8 mouse cellular contexts compared by ENCODE assay signal in the genomic region with DNA sequence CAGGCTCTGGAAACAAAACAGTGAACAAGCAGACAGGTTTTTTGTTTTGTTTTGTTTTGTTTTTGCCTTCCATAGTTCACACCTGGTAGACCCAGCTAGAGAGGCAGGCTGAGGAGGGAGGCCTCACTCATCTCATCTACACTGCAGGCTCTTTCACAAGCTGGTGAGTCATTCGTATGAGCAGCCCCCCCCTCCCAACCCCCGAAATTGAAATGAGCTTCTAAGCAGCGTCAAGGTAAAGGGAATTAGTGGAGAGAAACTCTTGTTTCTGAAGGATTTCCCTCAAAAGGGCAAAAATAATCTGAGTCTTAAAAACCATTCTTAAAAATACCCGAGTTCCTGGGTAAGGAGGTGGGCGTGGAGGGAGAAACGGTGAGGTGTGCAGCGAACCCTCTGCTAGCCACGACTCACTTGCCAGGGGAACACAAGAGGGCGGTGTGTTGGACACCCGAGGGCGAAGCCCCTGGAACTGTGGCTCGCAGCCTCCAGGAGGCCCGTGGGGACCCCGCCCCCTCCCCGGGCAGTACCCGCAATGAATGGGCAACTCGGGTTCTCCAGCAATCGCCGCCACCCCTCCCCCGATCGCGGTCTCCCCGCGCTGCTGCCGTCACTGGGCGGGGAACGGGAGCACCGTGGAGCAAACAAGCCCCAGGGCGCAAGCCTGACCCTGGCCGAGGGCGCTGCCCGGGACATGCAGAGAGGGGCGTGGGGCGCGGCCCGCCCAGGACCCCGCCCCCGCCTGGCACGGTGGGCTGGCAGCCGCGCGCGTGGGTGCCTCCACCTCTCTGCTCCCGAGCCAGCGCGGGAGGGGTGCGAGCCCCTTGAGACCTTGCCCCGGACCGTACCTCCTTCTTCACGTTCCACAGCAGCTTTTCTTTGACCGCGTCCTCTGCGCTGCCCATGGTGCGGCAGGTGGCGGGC. TPM values are rescaled to one million over a fixed set of nuclear protein-coding genes. Genes with fewer than 3 reads are reported as not detected.
A peak's percentile ranks its signal among the peaks of the same experiment; 100 is the strongest.
DNase-seq lines count a peak whose midpoint lies in the region; ATAC-seq and TF ChIP-seq lines count a peak whose summit lies in the region.

No protein-coding gene starts in this region.

- H3K4me2 ChIP-seq in intestine, embryonic 15.5 days (replicated peaks): peak overlapping the region; percentile 97

- H3K27ac ChIP-seq in cortical plate, adult 2 months (ENCODE audit: insufficient read depth, low read length): peak overlapping the region; percentile 96
- H3K27ac ChIP-seq in intestine, embryonic 15.5 days: peak overlapping the region; percentile 87
- H3K27ac ChIP-seq in midbrain, embryonic 10.5 days (replicated peaks): peak overlapping the region; percentile 91

- DNase-seq in adrenal gland, adult 18-20 months (ENCODE audit: low spot score in 2 of 2): peak; percentile 75 to 78
- DNase-seq in gastrocnemius, postnatal 10 days: peak; percentile 50
- peak; percentile 59 for DNase-seq in left cerebral cortex, postnatal 4 days
- DNase-seq in midbrain, embryonic 10.5 days (ENCODE audit: low spot score): peak; percentile 71
- peak; percentile 66 for DNase-seq in right cerebral cortex, postnatal 4 days
- peak; percentile 58 for DNase-seq in yolk sac, embryonic 10.5 days (ENCODE audit: low spot score)

- no peak for TF ChIP-seq POLR2A in cortical plate, adult 2 months (IDR thresholded peaks at IDR 0.05; ENCODE audit: extremely low read depth, insufficient read depth, low read length)

- H3K36me3 ChIP-seq in intestine, embryonic 15.5 days: peaks cover 10% of the 10 kb centered on the region; the same call in 1 of the 2 replicates
- H3K36me3 ChIP-seq in midbrain, embryonic 10.5 days: peaks cover 30% of the 10 kb centered on the region

- peak; percentile 73 for ATAC-seq in intestine, embryonic 15.5 days

- H3K4me1 ChIP-seq in cortical plate, adult 2 months (ENCODE audit: control insufficient read depth, insufficient read depth, low read length): peaks cover 3% of the 10 kb centered on the region; the same call in 1 of the 2 replicates
- H3K4me1 ChIP-seq in intestine, embryonic 15.5 days (replicated peaks): peaks cover 12% of the 10 kb centered on the region; the same call in 1 of the 2 replicates
- peaks cover 31% of the 10 kb centered on the region for H3K4me1 ChIP-seq in midbrain, embryonic 10.5 days

- peak overlapping the region; percentile 97 for H3K4me3 ChIP-seq in cortical plate, adult 2 months (ENCODE audit: insufficient read depth, low read length)
- peak overlapping the region; percentile 83 for H3K4me3 ChIP-seq in intestine, embryonic 15.5 days (replicated peaks)
- peak overlapping the region; percentile 85 for H3K4me3 ChIP-seq in midbrain, embryonic 10.5 days

- H3K9me3 ChIP-seq in intestine, embryonic 15.5 days: no peaks in the 10 kb centered on the region
- H3K9me3 ChIP-seq in midbrain, embryonic 10.5 days (replicated peaks): no peaks in the 10 kb centered on the region

- TF ChIP-seq CTCF in cortical plate, adult 2 months (IDR thresholded peaks at IDR 0.05; ENCODE audit: extremely low read depth, insufficient read depth, low read length): no peak

- 1% methylated on average over 52 of the region's 55 CpGs for WGBS in intestine, embryonic 15.5 days
- WGBS in midbrain, embryonic 10.5 days: under 1% methylated on average over 54 of the region's 55 CpGs

- intact Hi-C loops in left cerebral cortex, postnatal 4 days (cut with DNase I): no loop called here

- peak overlapping the region; percentile 73 for H3K9ac ChIP-seq in intestine, embryonic 15.5 days

- no peaks in the 10 kb centered on the region for H3K27me3 ChIP-seq in intestine, embryonic 15.5 days (replicated peaks)
- no peaks in the 10 kb centered on the region for H3K27me3 ChIP-seq in midbrain, embryonic 10.5 days (ENCODE audit: low read depth, poor library complexity, severe bottlenecking)

RNA-seq across cellular contexts. Expression of gene Sgsm2, which starts 0.6 kb away (rescaled TPM):
- total RNA-seq in adrenal gland, adult 18-20 months (2021): 10 to 100 TPM; 15.9 to 27.5 TPM
- 82.7 and 91.9 TPM in 2 replicates for polyA plus RNA-seq in cortical plate, adult 2 months (2012; rRNA removed)
- 1 to 10 TPM; 4.6 to 6.9 TPM for total RNA-seq in gastrocnemius, postnatal 10 days (2021)
- 5.1 TPM in 2 replicates for polyA plus RNA-seq in intestine, embryonic 15.5 days (2015; fragmentation: Nextera tagmentation; extraction: Ambion mirVana)
- total RNA-seq in left cerebral cortex, postnatal 4 days (2021): 10 to 100 TPM; 65.3 to 72.8 TPM
- 7.6 and 9.5 TPM in 2 replicates for polyA plus RNA-seq in midbrain, embryonic 10.5 days (2016; fragmentation: Nextera tagmentation; extraction: Ambion mirVana)

RNA-seq across cellular contexts. Expression of gene Tsr1, which starts 1.6 kb away (rescaled TPM):
- total RNA-seq in adrenal gland, adult 18-20 months (2021): 10 to 100 TPM; 46.8 to 57.1 TPM
- 18.1 and 19.0 TPM in 2 replicates for polyA plus RNA-seq in cortical plate, adult 2 months (2012; rRNA removed)
- total RNA-seq in gastrocnemius, postnatal 10 days (2021): 10 to 100 TPM; 25.7 to 26.1 TPM
- 49.6 and 53.5 TPM in 2 replicates for polyA plus RNA-seq in intestine, embryonic 15.5 days (2015; fragmentation: Nextera tagmentation; extraction: Ambion mirVana)
- total RNA-seq in left cerebral cortex, postnatal 4 days (2021): 10 to 100 TPM; 37.7 to 42.4 TPM
- polyA plus RNA-seq in midbrain, embryonic 10.5 days (2016; fragmentation: Nextera tagmentation; extraction: Ambion mirVana): 46.3 and 49.7 TPM in 2 replicates

RNA-seq across cellular contexts. Expression of gene Smg6, which starts 29.4 kb away (rescaled TPM):
- 10 to 100 TPM; 17.9 to 21.4 TPM for total RNA-seq in adrenal gland, adult 18-20 months (2021)
- 26.9 and 29.2 TPM in 2 replicates for polyA plus RNA-seq in cortical plate, adult 2 months (2012; rRNA removed)
- 10 to 100 TPM; 15.2 to 18.5 TPM for total RNA-seq in gastrocnemius, postnatal 10 days (2021)
- polyA plus RNA-seq in intestine, embryonic 15.5 days (2015; fragmentation: Nextera tagmentation; extraction: Ambion mirVana): 11.9 and 12.4 TPM in 2 replicates
- 10 to 100 TPM; 30.5 to 31.2 TPM for total RNA-seq in left cerebral cortex, postnatal 4 days (2021)
- polyA plus RNA-seq in midbrain, embryonic 10.5 days (2016; fragmentation: Nextera tagmentation; extraction: Ambion mirVana): 17.8 and 20.7 TPM in 2 replicates

RNA-seq across cellular contexts. Expression of gene Srr, which starts 29.5 kb away (rescaled TPM):
- 10 to 100 TPM; 44.8 to 51.3 TPM for total RNA-seq in adrenal gland, adult 18-20 months (2021)
- 60.0 and 62.7 TPM in 2 replicates for polyA plus RNA-seq in cortical plate, adult 2 months (2012; rRNA removed)
- total RNA-seq in gastrocnemius, postnatal 10 days (2021): 10 to 100 TPM; 24.7 to 28.0 TPM
- 16.1 and 16.6 TPM in 2 replicates for polyA plus RNA-seq in intestine, embryonic 15.5 days (2015; fragmentation: Nextera tagmentation; extraction: Ambion mirVana)
- 10 to 100 TPM; 65.6 to 66.2 TPM for total RNA-seq in left cerebral cortex, postnatal 4 days (2021)
- 14.4 and 19.5 TPM in 2 replicates for polyA plus RNA-seq in midbrain, embryonic 10.5 days (2016; fragmentation: Nextera tagmentation; extraction: Ambion mirVana)

Comparison
In these comparisons a context has a peak if more than half of its experiments do, and no peak if none do; other contexts are left out.
1. Peak in every context shown above with its lines: DNase-seq, ATAC-seq, H3K4me3 ChIP-seq and H3K27ac ChIP-seq.